Mouse (Mus musculus): ENCODE measurements at regions not wholly inside any gene's neighbourhood (a gene's known extent, or its start where the extent isn't known, plus 50 kb on each side); places are given as distances from the start of the nearest gene placed in this dataset.
"Not testable (repeated sequence)": the region's sequence is repeated elsewhere in the genome, so short reads cannot be mapped to it uniquely, and the experiment has no call there.

DNA sequence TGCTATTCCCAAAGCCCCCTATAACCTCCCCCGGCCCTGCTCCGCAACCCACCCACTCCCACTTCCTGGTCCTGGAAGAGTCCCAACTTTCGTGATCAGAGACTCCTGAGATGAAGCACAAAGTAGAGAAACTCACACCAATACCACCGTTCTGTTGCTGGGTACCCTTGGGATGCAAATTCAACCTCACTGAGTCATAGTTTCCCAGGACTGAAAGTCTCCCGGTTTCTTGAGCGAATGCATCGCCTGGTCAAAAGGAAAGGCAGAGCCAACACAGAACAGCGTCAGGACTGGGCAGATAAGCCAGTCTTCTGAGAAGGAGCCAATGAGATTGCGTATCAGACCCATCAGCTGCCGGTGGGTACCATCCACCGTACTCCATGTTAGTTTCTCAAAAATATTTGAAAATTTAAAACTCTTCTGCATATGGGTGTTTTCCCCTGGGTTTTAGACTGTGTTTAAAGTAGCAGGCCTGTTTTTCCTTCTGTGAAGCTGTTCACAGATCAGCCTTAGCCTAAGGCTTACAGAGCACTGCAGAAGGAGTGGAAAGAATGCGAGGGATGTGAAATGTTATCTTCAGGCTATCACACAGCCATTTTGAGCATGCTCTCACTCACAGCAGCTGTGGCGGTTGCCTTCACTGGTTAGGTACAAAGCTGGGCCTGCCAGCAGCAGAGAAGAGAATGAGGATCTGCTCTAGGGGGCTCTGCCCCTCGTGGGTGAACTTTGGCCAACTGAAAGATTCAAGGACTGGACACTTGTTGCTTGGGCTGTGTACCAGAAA is 77.0 kb upstream of the Zmat1 start:
- not testable (repeated sequence) for TF ChIP-seq CTCF, EP300 (IDR thresholded peaks at IDR 0.05; ENCODE audit: low read depth)
